Mouse (Mus musculus) limb, embryonic 15.5 days (tissue): ENCODE data around the gene Crip2. TPM values are rescaled to one million over a fixed set of nuclear protein-coding genes. Genes with fewer than 3 reads are reported as not detected.
A peak's percentile ranks its signal among the peaks of the same experiment; 100 is the strongest.

Source experiments
- ATAC-seq: fragments of 200-750 bp; cut with Nextera tagmentation; 2 replicates; pipeline ENCODE4 v1.8.0; 2017; ENCODE audit warnings: low read depth, moderate TSS enrichment; ENCODE audit not compliant: insufficient number of reproducible peaks, low FRiP score, low TSS enrichment
- H3K27ac ChIP-seq: fragments of 300-500 bp; sonication (generic); 2 replicates; pipeline ENCODE4 v1.5.1; 2015; ENCODE audit warnings: moderate library complexity, mild to moderate bottlenecking, inconsistent platforms
- H3K27me3 ChIP-seq: fragments of 300-500 bp; sonication (generic); 2 replicates; pipeline ENCODE4 v1.6.1; 2015; ENCODE audit warnings: inconsistent platforms
- H3K36me3 ChIP-seq: fragments of 300-500 bp; sonication (generic); 2 replicates; pipeline ENCODE4 v1.6.1; 2015; ENCODE audit warnings: inconsistent platforms
- H3K4me1 ChIP-seq: fragments of 300-500 bp; sonication (generic); 2 replicates; pipeline ENCODE4 v1.6.1; 2015; ENCODE audit warnings: inconsistent platforms
- H3K4me2 ChIP-seq: fragments of 300-500 bp; sonication (generic); 2 replicates; pipeline ENCODE4 v1.6.1; 2015; ENCODE audit warnings: mild to moderate bottlenecking, inconsistent platforms
- H3K4me3 ChIP-seq: fragments of 300-500 bp; sonication (generic); 2 replicates; pipeline ENCODE4 v1.5.1; 2015; ENCODE audit warnings: mild to moderate bottlenecking, inconsistent platforms
- H3K9ac ChIP-seq: fragments of 300-500 bp; sonication (generic); 2 replicates; pipeline ENCODE4 v1.6.1; 2015; ENCODE audit warnings: inconsistent platforms
- H3K9me3 ChIP-seq: fragments of 300-500 bp; sonication (generic); 2 replicates; pipeline ENCODE4 v1.6.1; 2016; ENCODE audit warnings: inconsistent platforms
- WGBS: fragments of 180-500 bp; shearing (Covaris S2); methylation state at CpG from one replicate; pipeline ENCODE4 v1.1.7; 2015; 5-methylcytosine and 5-hydroxymethylcytosine counted together
- polyA plus RNA-seq: library from polyadenylated mRNA; unstranded; fragments of >200 nt; fragmentation: Nextera tagmentation; extraction: Ambion mirVana; gene quantifications from 2 replicates; pipeline ENCODE4 v1.2.1, GENCODE M21; 2015

The Crip2 gene
- polyA plus RNA-seq, 1 experiment from 2014 or later, result 113 TPM

GRCm38 (mm10) chr12:113163561-113164006 is 23.5 kb downstream of the Crip2 start:
- H3K4me3 ChIP-seq, result no peak overlapping the region
- no peak overlapping the region for H3K9ac ChIP-seq
- 81% methylated on average over 11 of the region's 11 CpGs for WGBS
- peak overlapping the region; percentile 68 for H3K27ac ChIP-seq
- no peaks in the 10 kb centered on the region for H3K27me3 ChIP-seq
- H3K36me3 ChIP-seq, result peaks cover 17% of the 10 kb centered on the region
- peak; percentile 37; the same call in 1 of the 2 replicates for ATAC-seq
- peaks cover 5% of the 10 kb centered on the region for H3K4me1 ChIP-seq
- H3K4me2 ChIP-seq, result no peak overlapping the region
- no peaks in the 10 kb centered on the region for H3K9me3 ChIP-seq

- Histone ChIP-seq H3K9me3 (no peaks in the 10 kb centered on the region), H3K4me2 (no peak overlapping the region), H3K4me1 (peaks cover 1% of the 10 kb centered on the region), H3K27me3 (no peaks in the 10 kb centered on the region), H3K4me3 (no peak overlapping the region), H3K27ac (no peak overlapping the region), H3K36me3 (peaks cover 6% of the 10 kb centered on the region), H3K9ac (no peak overlapping the region)
- WGBS, result 77% methylated on average over 9 of the region's 9 CpGs
- ATAC-seq, result no peak
Observed at GRCm38 (mm10) chr12:113168031-113168536, 28.0 kb downstream of the Crip2 start.

- WGBS, result 86% methylated on average over 18 of the region's 18 CpGs
- H3K27me3 ChIP-seq, result no peaks in the 10 kb centered on the region
- no peak overlapping the region for H3K9ac ChIP-seq
- no peaks in the 10 kb centered on the region for H3K4me1 ChIP-seq
- no peak overlapping the region for H3K27ac ChIP-seq
- H3K36me3 ChIP-seq, result no peaks in the 10 kb centered on the region
- no peak overlapping the region for H3K4me3 ChIP-seq
- no peaks in the 10 kb centered on the region for H3K9me3 ChIP-seq
- ATAC-seq, result no peak
- H3K4me2 ChIP-seq, result no peak overlapping the region
Observed at GRCm38 (mm10) chr12:113176960-113177725, 37.1 kb downstream of the Crip2 start.

- Histone ChIP-seq H3K9me3 (no peaks in the 10 kb centered on the region), H3K4me3 (no peak overlapping the region), H3K36me3 (no peaks in the 10 kb centered on the region), H3K9ac (no peak overlapping the region), H3K4me1 (peaks cover 9% of the 10 kb centered on the region), H3K27me3 (0 out of 2 replicates have a peak, but pooled peaks cover 4% of the 10 kb centered on the region), H3K4me2 (no peak overlapping the region), H3K27ac (no peak overlapping the region)
- WGBS, result 66% methylated on average over 4 of the region's 4 CpGs
- no peak for ATAC-seq
Observed at GRCm38 (mm10) chr12:113181020-113181419, 41.0 kb downstream of the Crip2 start.

- Histone ChIP-seq H3K9me3 (no peaks in the 10 kb centered on the region), H3K4me3 (no peak overlapping the region), H3K9ac (no peak overlapping the region), H3K4me2 (0 out of 2 replicates have a peak overlapping the region, but pooled peaks have one; percentile 90), H3K4me1 (peaks cover 33% of the 10 kb centered on the region), H3K36me3 (peaks cover 18% of the 10 kb centered on the region), H3K27ac (no peak overlapping the region), H3K27me3 (peaks cover 22% of the 10 kb centered on the region; the same call in 1 of the 2 replicates)
- ATAC-seq, result no peak
- 68% methylated on average over 5 of the region's 5 CpGs for WGBS
Observed at GRCm38 (mm10) chr12:113184945-113185344, 44.9 kb downstream of the Crip2 start.

GRCm38 (mm10) chr12:113185442-113186291 is 45.6 kb downstream of the Crip2 start, which contains the start of gene Tmem121:
TSS of gene Tmem121 (plus strand) at chr12:113185930.
- Histone ChIP-seq H3K4me1 (peaks cover 33% of the 10 kb centered on the region), H3K9me3 (no peaks in the 10 kb centered on the region), H3K4me3 (peak within 1 kb of the TSS; percentile 63), H3K9ac (peak within 1 kb of the TSS; percentile 61), H3K4me2 (peak within 1 kb of the TSS; percentile 90), H3K27me3 (peaks cover 22% of the 10 kb centered on the region; the same call in 1 of the 2 replicates), H3K27ac (no peak within 1 kb of the TSS), H3K36me3 (peaks cover 24% of the 10 kb centered on the region)
- under 1% methylated on average over 62 of the region's 63 CpGs for WGBS
- no peak for ATAC-seq

- peaks cover 32% of the 10 kb centered on the region for H3K36me3 ChIP-seq
- no peaks in the 10 kb centered on the region for H3K9me3 ChIP-seq
- peak overlapping the region; percentile 90 for H3K4me2 ChIP-seq
- H3K27me3 ChIP-seq, result peaks cover 22% of the 10 kb centered on the region; the same call in 1 of the 2 replicates
- peak overlapping the region; percentile 61 for H3K9ac ChIP-seq
- H3K27ac ChIP-seq, result no peak overlapping the region
- WGBS, result 42% methylated on average over 12 of the region's 12 CpGs
- peak overlapping the region; percentile 63 for H3K4me3 ChIP-seq
- no peak for ATAC-seq
- peaks cover 33% of the 10 kb centered on the region for H3K4me1 ChIP-seq
Observed at GRCm38 (mm10) chr12:113186326-113187010, 46.4 kb downstream of the Crip2 start.

GRCm38 (mm10) chr12:113187011-113187375 is 47.0 kb downstream of the Crip2 start:
- no peaks in the 10 kb centered on the region for H3K9me3 ChIP-seq
- ATAC-seq, result no peak
- WGBS, result 49% methylated on average over 4 of the region's 4 CpGs
- peaks cover 22% of the 10 kb centered on the region; the same call in 1 of the 2 replicates for H3K27me3 ChIP-seq
- no peak overlapping the region for H3K27ac ChIP-seq
- peak overlapping the region; percentile 90 for H3K4me2 ChIP-seq
- peak overlapping the region; percentile 63 for H3K4me3 ChIP-seq
- H3K36me3 ChIP-seq, result peaks cover 34% of the 10 kb centered on the region
- H3K9ac ChIP-seq, result no peak overlapping the region
- H3K4me1 ChIP-seq, result peaks cover 33% of the 10 kb centered on the region

GRCm38 (mm10) chr12:113187584-113188295 is 47.7 kb downstream of the Crip2 start:
- WGBS, result 3% methylated on average over 56 of the region's 56 CpGs
- ATAC-seq, result 0 out of 2 replicates have a peak, but pooled peaks have one; percentile 7
- peaks cover 22% of the 10 kb centered on the region; the same call in 1 of the 2 replicates for H3K27me3 ChIP-seq
- peaks cover 34% of the 10 kb centered on the region for H3K36me3 ChIP-seq
- H3K9me3 ChIP-seq, result no peaks in the 10 kb centered on the region
- no peak overlapping the region for H3K9ac ChIP-seq
- no peak overlapping the region for H3K27ac ChIP-seq
- H3K4me2 ChIP-seq, result peak overlapping the region; percentile 90
- H3K4me3 ChIP-seq, result peak overlapping the region; percentile 44
- peaks cover 33% of the 10 kb centered on the region for H3K4me1 ChIP-seq

- ATAC-seq, result no peak
- Histone ChIP-seq H3K27ac (no peak overlapping the region), H3K9ac (no peak overlapping the region), H3K27me3 (peaks cover 22% of the 10 kb centered on the region; the same call in 1 of the 2 replicates), H3K4me1 (peaks cover 33% of the 10 kb centered on the region), H3K9me3 (no peaks in the 10 kb centered on the region), H3K4me3 (no peak overlapping the region), H3K36me3 (peaks cover 34% of the 10 kb centered on the region), H3K4me2 (no peak overlapping the region)
- 91% methylated on average over 51 of the region's 51 CpGs for WGBS
Observed at GRCm38 (mm10) chr12:113188349-113189055, 48.5 kb downstream of the Crip2 start.
